Mouse (Mus musculus) kidney, adult 9 months (tissue): ENCODE data around the gene Sertad4.

ENCODE experiments used
- DNase-seq: peaks from one replicate; pipeline ENCODE4 v3.0.0; 2022

Sertad4 gene

DNA sequence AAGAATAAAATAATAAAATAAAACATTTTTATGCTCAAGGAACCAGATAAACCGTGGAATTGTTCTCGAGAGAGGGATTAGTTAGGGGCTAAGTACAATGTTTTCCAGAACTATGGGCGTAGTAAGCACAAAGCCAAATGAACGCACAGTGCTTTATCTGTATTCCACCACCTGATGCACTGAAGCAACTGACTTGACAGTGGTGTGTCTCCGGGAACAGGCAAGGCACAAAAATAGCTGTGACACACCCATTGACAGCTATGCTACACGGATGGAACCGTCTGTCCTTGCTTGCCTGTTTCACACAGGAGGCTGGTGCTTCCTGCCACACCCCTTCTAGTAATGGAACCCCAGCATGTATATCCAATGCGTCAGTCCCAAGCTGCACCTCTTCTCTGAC, 55.2 kb downstream of the Sertad4 start:
- DNase-seq: no peak

GRCm38 (mm10) chr1:192799165-192799991, 56.2 kb downstream of the Sertad4 start:
- no peak for DNase-seq

GRCm38 (mm10) chr1:192798212-192799164, 57.1 kb downstream of the Sertad4 start:
- DNase-seq: peak; percentile 47

- DNase-seq: no peak
Measured at GRCm38 (mm10) chr1:192797011-192797274, 58.6 kb downstream of the Sertad4 start.

DNA sequence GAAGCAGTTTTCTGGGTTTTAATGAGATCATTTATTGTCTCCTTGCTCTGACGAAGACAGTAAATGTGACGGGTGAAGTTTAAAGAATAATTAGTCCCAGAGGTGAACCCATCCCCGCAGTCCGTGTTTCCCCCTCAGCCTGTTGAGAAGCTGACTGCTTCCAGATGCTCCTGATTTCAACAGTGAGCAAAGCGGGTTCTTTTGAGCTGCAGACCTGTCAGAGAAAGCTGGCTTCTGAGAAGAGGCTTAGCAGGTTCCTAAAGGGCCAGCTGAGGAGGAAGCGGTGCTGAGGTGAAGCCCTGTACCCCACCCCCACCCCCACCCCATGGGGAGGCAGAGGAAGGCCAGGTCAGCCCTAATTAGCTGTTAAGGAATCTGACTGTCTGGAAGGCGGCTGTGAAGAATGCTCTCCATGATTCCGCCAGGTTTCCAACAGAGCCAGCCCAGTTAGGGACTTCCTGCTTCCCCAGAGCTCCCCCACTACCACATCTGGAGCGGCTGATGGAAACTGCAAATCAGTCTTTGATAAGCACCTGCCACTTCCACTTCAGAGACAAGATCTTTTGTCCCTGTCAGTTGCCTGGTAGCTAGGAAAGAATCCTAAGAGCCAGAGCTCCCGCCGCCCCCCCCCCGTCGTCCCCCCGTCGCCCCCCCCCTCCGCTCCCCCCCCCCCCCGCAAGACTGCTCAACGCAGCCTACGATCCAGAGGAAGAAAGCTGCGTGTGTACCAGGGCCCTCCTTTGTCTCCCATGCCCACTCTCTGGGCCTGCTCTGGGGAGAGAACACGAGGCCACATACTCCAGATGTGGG, 59.1 kb downstream of the Sertad4 start:
- DNase-seq: no peak

DNA sequence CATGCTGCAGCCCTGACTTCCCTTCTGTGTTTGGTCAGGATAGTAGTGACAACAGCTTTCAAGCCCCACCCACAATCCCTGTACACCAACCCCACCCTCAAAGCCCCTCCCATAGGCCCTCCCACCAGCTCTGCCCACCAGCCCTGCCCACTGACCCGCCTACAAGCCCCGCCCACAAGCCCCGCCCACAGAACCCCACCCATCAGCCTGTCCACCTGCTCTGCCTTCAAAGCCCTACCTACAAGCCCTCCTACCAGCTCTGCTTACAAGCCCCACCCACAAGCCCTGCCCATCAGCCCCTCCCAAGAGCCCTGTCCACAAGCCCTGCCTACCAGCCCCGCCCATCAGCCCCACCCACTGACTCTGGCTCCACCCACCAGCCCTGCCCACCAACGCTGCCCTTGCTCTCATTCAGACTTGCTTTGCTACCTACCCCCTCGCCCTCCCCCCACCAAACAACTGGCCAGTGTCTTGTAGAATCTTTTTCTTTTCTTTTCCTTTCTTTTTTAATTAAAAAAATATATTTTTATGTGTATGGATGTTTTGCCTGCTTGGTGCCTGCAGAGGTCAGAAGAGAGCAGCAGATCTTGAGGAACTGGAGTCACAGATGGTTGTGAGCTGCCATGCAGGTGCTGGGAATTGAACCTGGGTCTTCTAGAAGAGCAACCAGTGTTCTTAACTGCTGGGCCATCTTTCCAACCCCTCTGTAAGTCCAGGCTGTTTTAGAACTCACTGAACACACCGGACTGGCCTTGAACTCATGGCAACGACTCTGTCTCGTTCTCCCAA, 60.4 kb downstream of the Sertad4 start:
- DNase-seq: no peak
